Mouse (Mus musculus) urinary bladder, postnatal 25 days (tissue): ENCODE results near the gene Slc15a3.
A peak's percentile ranks its signal among the peaks of the same experiment; 100 is the strongest.

ENCODE experiments used
- DNase-seq: peaks from one replicate; pipeline ENCODE4 v3.0.0; 2022; ENCODE audit warnings: low spot score

Slc15a3 gene

GRCm38 (mm10) chr19:10869886-10870527 is 30.5 kb downstream of the Slc15a3 start, which contains the start of gene Tmem132a:
Tmem132a (minus strand) TSS chr19:10869940.
- no peak for DNase-seq

GRCm38 (mm10) chr19:10870676-10871075 is 31.1 kb downstream of the Slc15a3 start:
- DNase-seq, result no peak

- DNase-seq, result no peak
These were observed 31.9 kb downstream of the Slc15a3 start for GRCm38 (mm10) chr19:10871328-10871961.

GRCm38 (mm10) chr19:10878201-10878837 is 38.8 kb downstream of the Slc15a3 start:
- no peak for DNase-seq

- DNase-seq, result peak; percentile 51
These were observed 40.8 kb downstream of the Slc15a3 start for GRCm38 (mm10) chr19:10880085-10880974.

GRCm38 (mm10) chr19:10880975-10881425 is 41.5 kb downstream of the Slc15a3 start:
- no peak for DNase-seq

GRCm38 (mm10) chr19:10881426-10882154 is 42.1 kb downstream of the Slc15a3 start, which contains the start of gene Tmem109:
Tmem109 (minus strand) TSS chr19:10882001.
- peak; percentile 91 for DNase-seq

GRCm38 (mm10) chr19:10892201-10892600 is 52.7 kb downstream of the Slc15a3 start:
- DNase-seq, result no peak

GRCm38 (mm10) chr19:10895016-10895528 is 55.5 kb downstream of the Slc15a3 start, which contains the start of gene Prpf19:
Prpf19 (plus strand) TSS chr19:10895231.
- peak; percentile 95 for DNase-seq

GRCm38 (mm10) chr19:10895708-10896107 is 56.2 kb downstream of the Slc15a3 start:
- peak; percentile 39 for DNase-seq

- no peak for DNase-seq
These were observed 57.3 kb downstream of the Slc15a3 start for GRCm38 (mm10) chr19:10896849-10897248.

GRCm38 (mm10) chr19:10897491-10897890 is 58.0 kb downstream of the Slc15a3 start:
- DNase-seq, result no peak

- DNase-seq, result no peak
These were observed 60.8 kb downstream of the Slc15a3 start for GRCm38 (mm10) chr19:10900315-10900714.

GRCm38 (mm10) chr19:10901046-10901445 is 61.5 kb downstream of the Slc15a3 start:
- no peak for DNase-seq

- DNase-seq, result no peak
These were observed 65.0 kb downstream of the Slc15a3 start for GRCm38 (mm10) chr19:10904512-10904911.

- no peak for DNase-seq
These were observed 65.6 kb downstream of the Slc15a3 start for GRCm38 (mm10) chr19:10904927-10905727.

GRCm38 (mm10) chr19:10905728-10906000 is 66.1 kb downstream of the Slc15a3 start:
- DNase-seq, result no peak

GRCm38 (mm10) chr19:10907891-10908290 is 68.4 kb downstream of the Slc15a3 start:
- DNase-seq, result peak; percentile 47
